Mouse (Mus musculus) gastrocnemius, adult 2 months (tissue): ENCODE data around the gene Gm20604. TPM values are rescaled to one million over a fixed set of nuclear protein-coding genes. Genes with fewer than 3 reads are reported as not detected.

ENCODE experiments used
- DNase-seq: peaks from one replicate; pipeline ENCODE4 v3.0.0; 2022
- H3K27ac ChIP-seq: fragments of 200-600 bp; 2 replicates; pipeline ENCODE4 v1.8.1; 2022; ENCODE audit warnings: mild to moderate bottlenecking
- H3K4me3 ChIP-seq: fragments of 200-600 bp; 2 replicates; pipeline ENCODE4 v1.8.1; 2022; ENCODE audit warnings: mild to moderate bottlenecking, moderate library complexity
- CTCF ChIP-seq: fragments of 200-600 bp; IDR thresholded peaks from 2 replicates; pipeline ENCODE4 v1.8.1; 2022; ENCODE audit warnings: antibody characterized with exemption, mild to moderate bottlenecking, moderate library complexity
- intact Hi-C: fragments of 180-260 bp; cut with DNase I; formaldehyde crosslinking; loops from one replicate; pipeline ENCODE4 v1.15.1; 2025
- total RNA-seq, 2 experiments: library from RNA; stranded (reverse); gene quantifications; 2 replicates each; pipeline ENCODE4 v1.2.3; 2021

Gm20604 gene
- total RNA-seq, 2 experiments from 2014 or later, result 1.9 to 3.7 TPM

DNA sequence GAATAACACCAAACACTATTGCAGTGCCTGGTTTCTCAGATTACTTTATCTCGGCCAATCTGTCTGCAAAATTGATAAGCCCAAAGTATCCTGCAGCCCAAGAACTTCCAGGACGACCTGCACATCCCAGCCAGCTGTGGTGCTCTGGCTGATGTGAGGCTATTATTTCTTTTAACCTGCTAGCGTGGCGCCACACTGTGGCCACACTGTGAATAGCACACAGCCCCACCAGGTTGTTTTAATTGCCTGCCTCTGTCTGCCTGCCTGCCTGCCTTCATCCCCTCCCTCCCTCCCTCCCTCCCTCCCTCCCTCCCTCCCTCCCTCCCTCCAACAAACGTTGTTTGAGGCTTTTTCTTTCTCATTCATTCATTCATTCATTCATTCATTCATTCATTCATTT is 25.1 kb downstream of the Gm20604 start:
- TF ChIP-seq CTCF, result peak; percentile 68
- intact Hi-C loops, result no loop called here

DNA sequence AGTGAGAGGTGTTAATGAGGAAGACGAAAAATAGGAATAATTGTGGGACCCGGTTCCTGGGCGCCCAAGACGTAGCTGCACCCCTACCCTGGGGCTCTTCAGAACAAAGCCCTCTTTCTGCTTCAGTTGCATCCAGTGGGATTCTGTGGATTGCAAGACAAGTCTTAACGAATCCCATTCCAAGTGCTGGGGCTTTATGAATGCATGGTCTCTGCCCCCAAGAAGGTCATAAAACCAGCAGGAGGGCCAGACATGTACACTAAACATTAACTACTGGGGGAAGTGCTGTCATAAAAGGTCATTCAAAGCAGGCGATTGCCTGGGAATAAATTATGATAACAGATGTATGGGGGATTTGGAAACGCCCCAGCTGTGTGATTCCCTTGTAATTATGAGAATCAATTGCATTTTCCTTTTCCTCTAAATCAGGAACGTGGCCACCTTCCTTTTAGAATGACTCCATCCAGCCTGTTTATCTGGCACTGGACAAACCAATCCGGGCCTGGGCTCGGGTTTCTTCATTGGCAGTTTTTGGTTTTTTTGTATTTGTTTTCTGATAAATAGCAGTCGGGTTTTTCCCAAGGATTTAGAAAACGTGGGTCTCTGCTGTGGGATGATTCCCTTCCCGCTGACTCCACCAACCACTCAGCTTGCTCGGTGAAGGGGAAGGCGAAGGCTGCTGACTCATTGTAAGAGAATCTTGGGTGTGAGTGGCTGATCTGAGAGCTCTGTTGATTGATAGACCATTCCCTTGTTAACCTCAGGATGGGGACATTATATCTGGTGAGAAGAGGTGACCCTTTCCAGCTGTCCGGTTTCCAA is 27.5 kb downstream of the Gm20604 start:
- intact Hi-C loops, result no loop called here
- H3K27ac ChIP-seq, result no peak overlapping the region
- TF ChIP-seq CTCF, result no peak
- H3K4me3 ChIP-seq, result peak overlapping the region; percentile 26; the same call in 1 of the 2 replicates
- DNase-seq, result no peak

More for the DNA sequence above, 25.1 kb downstream of the Gm20604 start:
- Histone ChIP-seq H3K4me3 (no peak overlapping the region), H3K27ac (no peak overlapping the region)
- DNase-seq, result peak; percentile 62

DNA sequence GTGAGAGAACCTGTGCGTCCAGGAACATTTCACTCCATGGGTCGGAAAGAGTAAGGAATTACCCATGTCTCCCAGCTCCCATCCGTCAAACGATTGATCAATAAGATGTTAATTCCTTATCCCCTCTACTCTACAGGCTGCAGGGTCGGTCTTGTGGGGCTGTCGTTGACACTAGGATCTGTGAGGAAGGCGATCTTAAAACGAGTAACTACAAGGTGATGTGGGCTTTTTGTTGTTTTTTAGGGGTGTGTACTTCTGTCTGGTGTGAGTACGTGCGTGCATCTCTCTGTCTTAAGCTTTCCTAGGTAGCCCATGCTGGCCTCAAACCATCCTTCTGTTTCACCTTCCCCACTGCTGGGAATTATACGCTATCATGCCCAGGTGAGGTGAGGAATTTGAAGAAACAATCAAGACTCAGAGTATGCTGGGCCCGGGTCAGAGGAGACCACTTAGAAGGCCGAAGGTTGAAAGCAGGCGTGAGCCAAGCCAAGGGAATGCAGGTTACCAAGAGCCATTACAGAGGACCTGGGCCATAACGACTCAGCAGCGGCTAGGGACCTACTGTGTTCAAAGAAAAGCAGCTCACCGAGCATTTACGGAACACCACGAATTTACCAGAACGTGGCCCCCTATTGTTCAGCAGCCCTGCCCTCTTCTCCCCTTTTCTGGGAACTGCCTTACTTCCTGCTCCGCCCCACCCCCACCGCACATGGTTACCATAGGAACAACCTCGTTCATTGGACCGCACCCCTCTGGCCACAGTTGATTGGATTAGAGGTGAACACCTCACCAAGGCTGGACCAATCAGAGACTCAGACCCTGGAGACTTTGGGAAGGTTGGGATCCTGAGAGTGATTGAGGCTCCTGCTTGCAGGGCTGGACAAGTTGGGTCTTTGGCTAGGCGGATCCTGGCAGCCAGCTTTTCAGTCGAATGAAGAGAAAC is 28.3 kb downstream of the Gm20604 start:
- no peak overlapping the region for H3K27ac ChIP-seq
- H3K4me3 ChIP-seq, result peak overlapping the region; percentile 26
- peak; percentile 35 for DNase-seq
- intact Hi-C loops, result no loop called here
- no peak for TF ChIP-seq CTCF

DNA sequence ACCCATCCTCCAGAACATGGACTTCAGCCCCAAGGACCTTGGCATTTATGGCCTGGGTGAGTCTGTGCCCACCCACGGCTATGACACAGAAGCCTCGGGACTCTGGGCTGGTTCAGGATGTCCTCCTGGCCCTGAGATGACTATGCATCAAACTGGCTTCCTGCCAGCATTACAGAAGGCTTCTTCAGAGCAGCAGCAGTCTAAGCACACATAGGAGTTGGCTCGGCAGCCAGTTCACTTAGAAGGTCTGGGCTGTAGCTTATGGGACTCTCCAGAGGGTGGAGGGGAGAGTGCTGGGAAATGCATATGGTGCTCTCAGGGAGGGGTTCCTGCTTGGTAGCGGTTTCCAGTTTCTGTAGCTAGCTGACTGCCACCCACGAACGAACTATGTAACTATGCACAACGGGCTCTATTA is 32.7 kb downstream of the Gm20604 start:
- Histone ChIP-seq H3K27ac (no peak overlapping the region), H3K4me3 (no peak overlapping the region)
- no peak for DNase-seq
- intact Hi-C loops, result no loop called here
- TF ChIP-seq CTCF, result no peak

DNA sequence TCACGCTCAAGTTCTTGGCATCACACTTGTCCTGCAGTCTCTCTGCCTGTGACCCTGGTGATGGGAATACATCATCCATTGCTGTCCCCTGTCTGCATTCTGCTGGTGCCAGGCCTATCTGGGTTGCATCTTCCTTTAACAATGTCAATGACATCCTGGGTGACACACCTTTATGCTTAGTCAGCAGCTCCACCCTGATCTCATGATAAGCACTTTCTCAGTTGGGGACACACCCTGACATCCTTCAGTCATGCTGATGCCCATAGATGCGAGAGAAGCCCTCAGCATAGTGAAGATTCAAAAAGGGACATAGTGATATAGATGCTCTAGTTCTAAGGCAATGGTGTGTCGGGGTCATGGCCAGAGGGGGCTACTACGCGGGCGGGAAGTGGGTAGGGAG is 33.3 kb downstream of the Gm20604 start:
- DNase-seq, result no peak
- Histone ChIP-seq H3K27ac (no peak overlapping the region), H3K4me3 (no peak overlapping the region)
- TF ChIP-seq CTCF, result no peak
- intact Hi-C loops, result no loop called here

DNA sequence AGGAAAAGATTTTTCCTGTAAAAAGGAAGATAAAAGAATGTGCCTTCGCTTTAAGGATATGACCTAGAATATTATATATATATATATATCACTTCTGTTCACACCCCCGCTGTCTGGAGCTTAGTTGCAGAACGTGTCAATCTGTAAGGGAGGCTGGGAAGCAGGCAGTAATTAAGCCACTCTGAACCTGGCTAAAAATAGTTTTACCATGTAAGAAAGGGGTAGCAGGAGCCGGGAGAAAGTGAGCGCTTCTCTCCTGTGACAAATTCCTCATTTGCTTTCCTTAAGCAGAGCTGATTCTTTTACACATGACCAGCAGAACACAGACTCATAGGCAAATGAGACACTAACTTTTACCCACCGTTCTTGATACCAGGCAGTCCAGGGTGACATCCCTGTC is 34.6 kb downstream of the Gm20604 start:
- no peak overlapping the region for H3K27ac ChIP-seq
- no peak for TF ChIP-seq CTCF
- intact Hi-C loops, result no loop called here
- no peak for DNase-seq
- H3K4me3 ChIP-seq, result no peak overlapping the region

DNA sequence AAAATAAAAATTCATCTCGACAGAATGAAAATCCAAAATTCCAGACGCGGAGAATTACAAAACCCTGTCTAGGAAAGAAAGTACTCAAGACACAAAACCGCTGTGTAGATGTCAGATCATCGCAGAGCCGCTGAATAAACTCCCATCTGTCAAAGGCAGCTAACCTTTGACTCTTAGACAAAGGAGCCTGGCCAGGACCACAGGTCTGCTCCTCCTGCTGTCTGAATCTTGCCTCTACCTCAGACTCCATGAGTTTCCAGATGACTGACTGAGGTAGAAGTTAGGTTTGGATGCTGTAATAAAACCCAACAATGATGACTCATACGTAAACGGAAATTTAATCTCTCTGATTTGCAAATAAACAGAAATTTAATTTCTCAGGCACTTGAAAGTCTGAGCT is 35.5 kb downstream of the Gm20604 start:
- DNase-seq, result no peak
- TF ChIP-seq CTCF, result no peak
- H3K27ac ChIP-seq, result no peak overlapping the region
- intact Hi-C loops, result no loop called here
- no peak overlapping the region for H3K4me3 ChIP-seq

DNA sequence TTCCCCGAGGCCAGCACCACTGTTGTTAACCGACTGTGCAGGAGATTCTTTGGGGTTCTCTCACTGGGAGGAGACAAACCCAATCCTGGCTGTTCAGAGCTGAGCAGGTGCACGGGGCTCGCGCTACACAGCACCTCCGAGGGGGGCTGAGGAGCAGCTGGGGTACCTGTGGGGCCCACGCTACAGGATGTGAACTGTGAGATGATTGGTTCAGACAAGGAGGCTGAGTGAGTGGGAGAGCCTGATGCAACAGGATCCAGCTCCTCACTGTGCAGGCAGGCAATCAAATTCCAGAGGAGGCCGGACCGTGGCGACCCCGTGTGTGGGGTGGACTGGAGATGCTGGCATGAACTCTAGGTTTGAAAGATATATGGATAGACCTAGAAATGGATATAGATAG is 36.0 kb downstream of the Gm20604 start:
- intact Hi-C loops, result no loop called here
- no peak for DNase-seq
- Histone ChIP-seq H3K27ac (no peak overlapping the region), H3K4me3 (no peak overlapping the region)
- no peak for TF ChIP-seq CTCF

DNA sequence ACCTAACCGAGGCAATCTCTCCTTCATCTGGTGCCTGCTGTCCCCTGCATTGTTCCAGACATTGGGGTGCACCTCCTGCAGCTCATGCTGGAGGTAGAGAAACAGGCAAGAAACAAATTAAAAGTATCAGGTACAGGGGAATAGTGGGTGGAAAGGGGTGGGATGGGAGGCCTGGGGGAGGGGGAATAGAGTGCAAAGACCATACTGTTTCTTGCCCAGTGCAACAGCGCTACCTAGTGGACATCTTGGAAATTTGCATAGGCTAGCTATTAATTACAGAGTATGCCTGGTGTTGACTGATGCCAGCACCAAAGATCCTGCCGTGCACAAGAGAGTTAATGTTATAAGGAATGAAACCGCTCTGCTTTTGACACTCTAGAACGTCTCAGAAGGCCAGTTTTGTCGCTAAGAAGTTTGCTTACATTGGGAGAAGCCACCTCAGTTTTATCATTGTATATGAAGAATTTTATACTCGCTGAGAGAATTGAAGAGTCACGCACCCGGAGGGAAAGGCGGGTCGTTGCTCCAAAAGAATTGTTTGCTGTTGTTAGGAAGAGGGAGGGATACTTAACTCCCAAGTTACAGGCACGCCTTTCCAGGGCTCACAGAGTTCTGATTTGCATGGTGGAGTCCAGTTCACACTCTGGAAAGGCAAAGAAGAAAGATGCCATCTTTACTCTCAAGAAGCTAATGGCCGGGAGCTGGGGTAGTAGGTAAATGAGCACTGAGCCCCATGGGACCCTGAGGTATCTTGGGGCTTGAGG is 38.7 kb downstream of the Gm20604 start:
- peak; percentile 81 for TF ChIP-seq CTCF
- intact Hi-C loops, result loop anchor here (1.0 to 10.0 kb wide), 3 partner anchors 140 to 225 kb away; no protein-coding TSS in a partner anchor
- Histone ChIP-seq H3K4me3 (no peak overlapping the region), H3K27ac (no peak overlapping the region)
- peak; percentile 44 for DNase-seq

DNA sequence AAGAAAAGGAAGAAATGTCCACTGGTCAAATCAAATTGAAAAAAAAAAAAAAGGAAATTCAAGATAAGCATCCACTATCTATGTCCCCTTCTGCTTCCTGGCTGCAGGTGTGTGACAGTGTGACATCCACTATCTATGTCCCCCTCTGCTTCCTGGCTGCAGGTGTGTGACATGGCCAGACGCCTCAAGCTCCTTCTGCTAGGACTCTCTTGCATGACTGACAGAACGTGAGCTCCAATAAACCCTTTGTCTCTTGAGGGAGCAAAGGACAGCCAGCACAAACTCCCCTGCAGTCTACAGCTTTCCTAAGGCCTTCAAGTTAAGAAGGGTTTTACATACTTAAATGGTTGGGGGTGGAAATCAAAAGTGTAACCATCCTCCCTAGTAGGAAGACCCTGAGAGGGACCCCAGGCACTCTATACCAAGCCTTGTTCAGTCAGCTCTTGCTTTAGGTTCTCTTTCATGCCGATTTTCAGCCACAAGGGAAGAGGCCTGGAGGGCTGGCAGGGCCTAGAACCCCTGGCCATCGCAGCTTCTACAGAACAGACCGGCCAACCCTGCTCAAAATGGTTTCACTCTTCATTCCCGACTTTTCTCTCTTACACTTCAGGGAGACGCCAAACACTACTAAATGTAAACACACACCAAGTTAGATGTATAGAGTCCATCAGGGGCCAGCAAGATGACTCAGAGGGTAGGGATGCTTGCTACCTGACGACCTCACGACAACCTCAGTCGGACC is 43.6 kb downstream of the Gm20604 start:
- no peak for DNase-seq
- H3K27ac ChIP-seq, result no peak overlapping the region
- TF ChIP-seq CTCF, result no peak
- H3K4me3 ChIP-seq, result no peak overlapping the region
- intact Hi-C loops, result loop anchor here (10.0 kb wide), 1 partner anchor 220 kb away; no protein-coding TSS in a partner anchor

DNA sequence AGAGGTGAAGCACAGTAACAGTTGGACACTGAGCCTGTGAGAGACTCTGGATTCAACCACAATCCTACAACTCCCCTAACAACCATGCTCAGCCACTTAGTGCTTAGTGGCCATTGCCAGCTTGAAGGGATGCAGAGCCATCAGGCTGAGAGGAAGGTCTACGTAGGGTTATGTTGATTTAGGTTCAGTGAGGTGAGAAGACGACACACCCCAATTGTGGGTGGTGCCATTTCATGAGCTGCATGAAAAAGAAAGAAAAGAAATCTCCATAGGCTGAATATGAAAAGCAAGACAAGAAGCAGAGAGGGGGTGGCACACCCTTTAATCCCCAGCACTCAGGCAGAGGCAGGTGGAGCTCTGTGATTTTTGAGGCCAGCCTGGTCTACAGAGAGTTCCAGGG is 44.4 kb downstream of the Gm20604 start:
- intact Hi-C loops, result loop anchor here (10.0 kb wide), 1 partner anchor 219 kb away; no protein-coding TSS in a partner anchor
- Histone ChIP-seq H3K4me3 (no peak overlapping the region), H3K27ac (no peak overlapping the region)
- no peak for TF ChIP-seq CTCF
- DNase-seq, result no peak
